Mouse (Mus musculus) hindbrain, embryonic 12.5 days (tissue): Measurements from ENCODE around the gene Gtf2a2. TPM values are rescaled to one million over a fixed set of nuclear protein-coding genes. Genes with fewer than 3 reads are reported as not detected.

Source experiments
- ATAC-seq: fragments of 200-750 bp; cut with Nextera tagmentation; 2 replicates; pipeline ENCODE4 v1.8.0; 2017; ENCODE audit warnings: moderate TSS enrichment; ENCODE audit not compliant: low FRiP score
- H3K27ac ChIP-seq: fragments of 300-500 bp; sonication (generic); 2 replicates; pipeline ENCODE4 v1.5.1; 2016; ENCODE audit warnings: mild to moderate bottlenecking
- H3K27me3 ChIP-seq: fragments of 300-500 bp; sonication (generic); 2 replicates; pipeline ENCODE4 v1.6.1; 2016; ENCODE audit warnings: mild to moderate bottlenecking
- H3K36me3 ChIP-seq: fragments of 300-500 bp; sonication (generic); 2 replicates; pipeline ENCODE4 v1.6.1; 2016; ENCODE audit warnings: mild to moderate bottlenecking
- H3K4me1 ChIP-seq: fragments of 300-500 bp; sonication (generic); 2 replicates; pipeline ENCODE4 v1.6.1; 2016
- H3K4me2 ChIP-seq: fragments of 300-500 bp; sonication (generic); replicated peaks from 2 replicates; pipeline ENCODE4 v1.6.1; 2016; ENCODE audit warnings: mild to moderate bottlenecking
- H3K4me3 ChIP-seq: fragments of 300-500 bp; sonication (generic); 2 replicates; pipeline ENCODE4 v1.5.1; 2016; ENCODE audit warnings: mild to moderate bottlenecking
- H3K9ac ChIP-seq: fragments of 300-500 bp; sonication (generic); 2 replicates; pipeline ENCODE4 v1.6.1; 2016; ENCODE audit warnings: mild to moderate bottlenecking, moderate library complexity
- H3K9me3 ChIP-seq: fragments of 300-500 bp; sonication (generic); replicated peaks from 2 replicates; pipeline ENCODE4 v1.6.1; 2016; ENCODE audit warnings: mild to moderate bottlenecking
- WGBS: fragments of 180-500 bp; shearing (Covaris S2); methylation state at CpG from one replicate; pipeline ENCODE4 v1.1.7; 2016; 5-methylcytosine and 5-hydroxymethylcytosine counted together
- polyA plus RNA-seq: library from polyadenylated mRNA; unstranded; fragments of >200 nt; fragmentation: Nextera tagmentation; extraction: Ambion mirVana; gene quantifications from 2 replicates; pipeline ENCODE4 v1.2.1, GENCODE M21; 2016

Gene Gtf2a2
- polyA plus RNA-seq, 1 experiment from 2014 or later: 169 TPM

GRCm38 (mm10) chr9:70024648-70025047, 12.3 kb downstream of the Gtf2a2 start:
- no peak overlapping the region for H3K4me2 ChIP-seq
- no peaks in the 10 kb centered on the region for H3K9me3 ChIP-seq
- H3K27me3 ChIP-seq: no peaks in the 10 kb centered on the region
- H3K36me3 ChIP-seq: peaks cover 10% of the 10 kb centered on the region
- no peaks in the 10 kb centered on the region for H3K4me1 ChIP-seq
- H3K4me3 ChIP-seq: no peak overlapping the region
- H3K27ac ChIP-seq: no peak overlapping the region
- no peak for ATAC-seq
- H3K9ac ChIP-seq: no peak overlapping the region

GRCm38 (mm10) chr9:70025365-70026012, 13.1 kb downstream of the Gtf2a2 start:
- no peak overlapping the region for H3K9ac ChIP-seq
- no peak overlapping the region for H3K4me3 ChIP-seq
- H3K27ac ChIP-seq: no peak overlapping the region
- no peaks in the 10 kb centered on the region for H3K4me1 ChIP-seq
- H3K27me3 ChIP-seq: no peaks in the 10 kb centered on the region
- no peak overlapping the region for H3K4me2 ChIP-seq
- 0 out of 2 replicates have a peak, but pooled peaks cover 5% of the 10 kb centered on the region for H3K36me3 ChIP-seq
- 85% methylated on average over 2 of the region's 2 CpGs for WGBS
- no peaks in the 10 kb centered on the region for H3K9me3 ChIP-seq
- no peak for ATAC-seq

- no peak for ATAC-seq
- Histone ChIP-seq H3K27me3 (no peaks in the 10 kb centered on the region), H3K4me2 (no peak overlapping the region), H3K36me3 (no peaks in the 10 kb centered on the region), H3K4me1 (no peaks in the 10 kb centered on the region), H3K9me3 (no peaks in the 10 kb centered on the region), H3K9ac (no peak overlapping the region), H3K27ac (no peak overlapping the region), H3K4me3 (no peak overlapping the region)
- 96% methylated on average over 1 of the region's 1 CpGs for WGBS
Observed at GRCm38 (mm10) chr9:70032167-70032566, 19.8 kb downstream of the Gtf2a2 start.

- H3K27ac ChIP-seq: no peak overlapping the region
- no peaks in the 10 kb centered on the region for H3K9me3 ChIP-seq
- H3K4me3 ChIP-seq: no peak overlapping the region
- no peaks in the 10 kb centered on the region for H3K36me3 ChIP-seq
- H3K4me2 ChIP-seq: no peak overlapping the region
- no peak overlapping the region for H3K9ac ChIP-seq
- no peak for ATAC-seq
- WGBS: 61% methylated on average over 9 of the region's 9 CpGs
- H3K4me1 ChIP-seq: no peaks in the 10 kb centered on the region
- no peaks in the 10 kb centered on the region for H3K27me3 ChIP-seq
Observed at GRCm38 (mm10) chr9:70033056-70033455, 20.7 kb downstream of the Gtf2a2 start.

- no peaks in the 10 kb centered on the region for H3K4me1 ChIP-seq
- no peaks in the 10 kb centered on the region for H3K36me3 ChIP-seq
- H3K4me2 ChIP-seq: no peak overlapping the region
- no peak overlapping the region for H3K4me3 ChIP-seq
- no peaks in the 10 kb centered on the region for H3K9me3 ChIP-seq
- no peak overlapping the region for H3K27ac ChIP-seq
- no peak for ATAC-seq
- H3K27me3 ChIP-seq: no peaks in the 10 kb centered on the region
- 93% methylated on average over 7 of the region's 7 CpGs for WGBS
- no peak overlapping the region for H3K9ac ChIP-seq
Observed at GRCm38 (mm10) chr9:70034702-70035101, 22.4 kb downstream of the Gtf2a2 start.

- no peak overlapping the region for H3K9ac ChIP-seq
- H3K4me2 ChIP-seq: no peak overlapping the region
- no peaks in the 10 kb centered on the region for H3K36me3 ChIP-seq
- no peaks in the 10 kb centered on the region for H3K27me3 ChIP-seq
- no peaks in the 10 kb centered on the region for H3K4me1 ChIP-seq
- 77% methylated on average over 4 of the region's 4 CpGs for WGBS
- ATAC-seq: no peak
- H3K4me3 ChIP-seq: no peak overlapping the region
- H3K27ac ChIP-seq: no peak overlapping the region
- no peaks in the 10 kb centered on the region for H3K9me3 ChIP-seq
Observed at GRCm38 (mm10) chr9:70036646-70037045, 24.3 kb downstream of the Gtf2a2 start.

GRCm38 (mm10) chr9:70037988-70038387, 25.6 kb downstream of the Gtf2a2 start, which contains the start of gene Gcnt3:
Gene Gcnt3 (minus strand): TSS chr9:70038088.
- Histone ChIP-seq H3K36me3 (no peaks in the 10 kb centered on the region), H3K4me1 (no peaks in the 10 kb centered on the region), H3K9me3 (no peaks in the 10 kb centered on the region), H3K4me2 (no peak within 1 kb of the TSS), H3K27ac (no peak within 1 kb of the TSS), H3K27me3 (no peaks in the 10 kb centered on the region), H3K4me3 (no peak within 1 kb of the TSS), H3K9ac (no peak within 1 kb of the TSS)
- WGBS: 86% methylated on average over 7 of the region's 7 CpGs
- no peak for ATAC-seq

GRCm38 (mm10) chr9:70039597-70040385, 27.4 kb downstream of the Gtf2a2 start:
- no peaks in the 10 kb centered on the region for H3K9me3 ChIP-seq
- H3K27me3 ChIP-seq: no peaks in the 10 kb centered on the region
- H3K9ac ChIP-seq: no peak overlapping the region
- H3K4me3 ChIP-seq: no peak overlapping the region
- H3K36me3 ChIP-seq: no peaks in the 10 kb centered on the region
- H3K27ac ChIP-seq: no peak overlapping the region
- no peak for ATAC-seq
- no peak overlapping the region for H3K4me2 ChIP-seq
- 88% methylated on average over 6 of the region's 6 CpGs for WGBS
- no peaks in the 10 kb centered on the region for H3K4me1 ChIP-seq

- H3K27ac ChIP-seq: no peak overlapping the region
- no peaks in the 10 kb centered on the region for H3K4me1 ChIP-seq
- H3K4me3 ChIP-seq: no peak overlapping the region
- H3K27me3 ChIP-seq: no peaks in the 10 kb centered on the region
- 88% methylated on average over 11 of the region's 11 CpGs for WGBS
- no peaks in the 10 kb centered on the region for H3K9me3 ChIP-seq
- H3K36me3 ChIP-seq: no peaks in the 10 kb centered on the region
- no peak overlapping the region for H3K9ac ChIP-seq
- ATAC-seq: no peak
- H3K4me2 ChIP-seq: no peak overlapping the region
Observed at GRCm38 (mm10) chr9:70040570-70040969, 28.2 kb downstream of the Gtf2a2 start.

- no peaks in the 10 kb centered on the region for H3K4me1 ChIP-seq
- no peak overlapping the region for H3K27ac ChIP-seq
- no peak overlapping the region for H3K4me3 ChIP-seq
- H3K36me3 ChIP-seq: no peaks in the 10 kb centered on the region
- H3K27me3 ChIP-seq: no peaks in the 10 kb centered on the region
- no peak overlapping the region for H3K9ac ChIP-seq
- 89% methylated on average over 4 of the region's 4 CpGs for WGBS
- H3K4me2 ChIP-seq: no peak overlapping the region
- H3K9me3 ChIP-seq: no peaks in the 10 kb centered on the region
- ATAC-seq: no peak
Observed at GRCm38 (mm10) chr9:70042137-70042536, 29.8 kb downstream of the Gtf2a2 start.

- no peaks in the 10 kb centered on the region for H3K9me3 ChIP-seq
- H3K4me1 ChIP-seq: peaks cover 3% of the 10 kb centered on the region; the same call in 1 of the 2 replicates
- H3K9ac ChIP-seq: no peak overlapping the region
- no peaks in the 10 kb centered on the region for H3K27me3 ChIP-seq
- WGBS: 61% methylated on average over 1 of the region's 1 CpGs
- H3K36me3 ChIP-seq: no peaks in the 10 kb centered on the region
- no peak overlapping the region for H3K4me3 ChIP-seq
- no peak overlapping the region for H3K27ac ChIP-seq
- no peak for ATAC-seq
- no peak overlapping the region for H3K4me2 ChIP-seq
Observed at GRCm38 (mm10) chr9:70042935-70043334, 30.6 kb downstream of the Gtf2a2 start.

GRCm38 (mm10) chr9:70044865-70045264, 32.5 kb downstream of the Gtf2a2 start:
- no peak overlapping the region for H3K9ac ChIP-seq
- H3K4me1 ChIP-seq: peaks cover 11% of the 10 kb centered on the region
- H3K27ac ChIP-seq: no peak overlapping the region
- no peak for ATAC-seq
- H3K4me2 ChIP-seq: no peak overlapping the region
- 88% methylated on average over 2 of the region's 2 CpGs for WGBS
- H3K9me3 ChIP-seq: no peaks in the 10 kb centered on the region
- H3K27me3 ChIP-seq: no peaks in the 10 kb centered on the region
- H3K36me3 ChIP-seq: no peaks in the 10 kb centered on the region
- H3K4me3 ChIP-seq: no peak overlapping the region

GRCm38 (mm10) chr9:70046255-70046654, 33.9 kb downstream of the Gtf2a2 start:
- Histone ChIP-seq H3K9me3 (no peaks in the 10 kb centered on the region), H3K27ac (no peak overlapping the region), H3K36me3 (no peaks in the 10 kb centered on the region), H3K4me3 (no peak overlapping the region), H3K9ac (no peak overlapping the region), H3K4me1 (peaks cover 15% of the 10 kb centered on the region), H3K4me2 (no peak overlapping the region), H3K27me3 (no peaks in the 10 kb centered on the region)
- no peak for ATAC-seq
- WGBS: 94% methylated on average over 6 of the region's 6 CpGs
